Mouse (Mus musculus) left cerebral cortex, adult 6 months (tissue): ENCODE data around the gene Idh2. TPM values are rescaled to one million over a fixed set of nuclear protein-coding genes. Genes with fewer than 3 reads are reported as not detected.

Experiments
- long read RNA-seq, 2 experiments: library from polyadenylated mRNA; unstranded; transcript quantifications; one replicate each; pipeline ENCODE4 v2.0.0; 2019 to 2020
- polyA plus RNA-seq: library from polyadenylated mRNA; unstranded; fragments of <200 nt; fragmentation: Nextera tagmentation; gene quantifications from 2 replicates; pipeline ENCODE4 v1.2.3, GENCODE M21; 2021

Idh2 gene
- 40.1 and 55.6 TPM in 2 replicates for polyA plus RNA-seq
- long read RNA-seq, experiment 1, transcript Idh2-201 (11 exons, 1,745 nt) = major isoform, 208 of 255 reads
- long read RNA-seq, experiment 1, partial matches to known transcripts = 7 of 255 reads
- long read RNA-seq, experiment 1, other reads (novel, unspliced or antisense) = 40 of 255 reads
- long read RNA-seq, experiment 2, transcript Idh2-201 (11 exons, 1,745 nt) = major isoform, 60 of 76 reads
- long read RNA-seq, experiment 2, partial matches to known transcripts = 9 of 76 reads
- long read RNA-seq, experiment 2, other reads (novel, unspliced or antisense) = 3 of 76 reads

GRCm38 (mm10) chr7:80115224-80115590, at the start of gene Idh2:
Gene Idh2 (minus strand): TSS chr7:80115392.

Other genes with a start within 250 kb of the Idh2 start
- gene Ap3s2, start 194.7 kb downstream of the Idh2 start, polyA plus RNA-seq = 20.3 and 20.9 TPM in 2 replicates
- gene Arpin, start 180.0 kb downstream of the Idh2 start, polyA plus RNA-seq = 14.8 and 19.8 TPM in 2 replicates
- gene Zfp710, start 90.6 kb downstream of the Idh2 start, polyA plus RNA-seq = 3.2 and 3.6 TPM in 2 replicates
- gene Sema4b, start 71.4 kb upstream of the Idh2 start, polyA plus RNA-seq = 8.1 and 11.0 TPM in 2 replicates
- gene Cib1, start 117.4 kb upstream of the Idh2 start, polyA plus RNA-seq = 53.8 and 63.6 TPM in 2 replicates
- 5.7 and 5.9 TPM in 2 replicates for gene Gdpgp1, start 117.5 kb upstream of the Idh2 start, polyA plus RNA-seq
- 1.7 and 1.9 TPM in 2 replicates for gene Ttll13, start 131.0 kb upstream of the Idh2 start, polyA plus RNA-seq
- gene Ngrn, start 145.8 kb upstream of the Idh2 start, polyA plus RNA-seq = 52.0 and 58.3 TPM in 2 replicates
- 11.1 and 11.4 TPM in 2 replicates for gene Vps33b, start 154.3 kb upstream of the Idh2 start, polyA plus RNA-seq
- 1.1 and 1.3 TPM in 2 replicates for gene Prc1, start 179.1 kb upstream of the Idh2 start, polyA plus RNA-seq
- 0.92 and 1.1 TPM in 2 replicates for gene Rccd1, start 209.1 kb upstream of the Idh2 start, polyA plus RNA-seq
- gene Unc45a, start 225.6 kb upstream of the Idh2 start, polyA plus RNA-seq = 11.1 and 11.6 TPM in 2 replicates
- 32.9 and 39.4 TPM in 2 replicates for gene Hddc3, start 227.7 kb upstream of the Idh2 start, polyA plus RNA-seq